Mouse (Mus musculus) embryonic facial prominence, embryonic 15.5 days (tissue): Measurements from ENCODE around the gene Nck2. TPM values are rescaled to one million over a fixed set of nuclear protein-coding genes. Genes with fewer than 3 reads are reported as not detected.
A peak's percentile ranks its signal among the peaks of the same experiment; 100 is the strongest.

Experiments
- ATAC-seq: fragments of 200-750 bp; cut with Nextera tagmentation; 2 replicates; pipeline ENCODE4 v1.8.0; 2017; ENCODE audit warnings: low read depth, moderate TSS enrichment; ENCODE audit not compliant: insufficient number of reproducible peaks, low FRiP score, low TSS enrichment
- H3K27ac ChIP-seq: fragments of 300-500 bp; sonication (generic); replicated peaks from 2 replicates; pipeline ENCODE4 v1.5.1; 2015; ENCODE audit warnings: mild to moderate bottlenecking, inconsistent platforms
- H3K27me3 ChIP-seq: fragments of 300-500 bp; sonication (generic); 2 replicates; pipeline ENCODE4 v1.6.1; 2015; ENCODE audit warnings: inconsistent platforms
- H3K36me3 ChIP-seq: fragments of 300-500 bp; sonication (generic); 2 replicates; pipeline ENCODE4 v1.6.1; 2015; ENCODE audit warnings: mild to moderate bottlenecking, inconsistent platforms
- H3K4me1 ChIP-seq: fragments of 300-500 bp; sonication (generic); 2 replicates; pipeline ENCODE4 v1.6.1; 2015; ENCODE audit warnings: inconsistent platforms
- H3K4me2 ChIP-seq: fragments of 300-500 bp; sonication (generic); replicated peaks from 2 replicates; pipeline ENCODE4 v1.6.1; 2015; ENCODE audit warnings: mild to moderate bottlenecking, inconsistent platforms
- H3K4me3 ChIP-seq: fragments of 300-500 bp; sonication (generic); replicated peaks from 2 replicates; pipeline ENCODE4 v1.5.1; 2015; ENCODE audit warnings: mild to moderate bottlenecking, inconsistent platforms
- H3K9ac ChIP-seq: fragments of 300-500 bp; sonication (generic); 2 replicates; pipeline ENCODE4 v1.6.1; 2015; ENCODE audit warnings: inconsistent platforms
- H3K9me3 ChIP-seq: fragments of 300-500 bp; sonication (generic); replicated peaks from 2 replicates; pipeline ENCODE4 v1.6.1; 2016; ENCODE audit warnings: inconsistent platforms
- WGBS: fragments of 180-500 bp; shearing (Covaris S2); methylation state at CpG from one replicate; pipeline ENCODE4 v1.1.7; 2015; 5-methylcytosine and 5-hydroxymethylcytosine counted together
- polyA plus RNA-seq: library from polyadenylated mRNA; unstranded; fragments of >200 nt; fragmentation: Nextera tagmentation; extraction: Ambion mirVana; gene quantifications from 2 replicates; pipeline ENCODE4 v1.2.1, GENCODE M21; 2015

The Nck2 gene
- polyA plus RNA-seq, 1 experiment from 2014 or later: 37.5 TPM

- no peaks in the 10 kb centered on the region for H3K4me1 ChIP-seq
- H3K9ac ChIP-seq: no peak overlapping the region
- no peak overlapping the region for H3K4me3 ChIP-seq
- H3K4me2 ChIP-seq: no peak overlapping the region
- ATAC-seq: no peak
- no peaks in the 10 kb centered on the region for H3K36me3 ChIP-seq
- no peaks in the 10 kb centered on the region for H3K9me3 ChIP-seq
- no peaks in the 10 kb centered on the region for H3K27me3 ChIP-seq
- no peak overlapping the region for H3K27ac ChIP-seq
- WGBS: 74% methylated on average over 3 of the region's 3 CpGs
Observed at GRCm38 (mm10) chr1:43412825-43413224, 31.6 kb upstream of the Nck2 start.

GRCm38 (mm10) chr1:43413298-43413697 is 31.1 kb upstream of the Nck2 start:
- Histone ChIP-seq H3K4me2 (no peak overlapping the region), H3K27ac (no peak overlapping the region), H3K27me3 (no peaks in the 10 kb centered on the region), H3K4me3 (no peak overlapping the region), H3K9me3 (no peaks in the 10 kb centered on the region), H3K36me3 (no peaks in the 10 kb centered on the region), H3K9ac (no peak overlapping the region), H3K4me1 (no peaks in the 10 kb centered on the region)
- 77% methylated on average over 3 of the region's 3 CpGs for WGBS
- ATAC-seq: no peak

DNA sequence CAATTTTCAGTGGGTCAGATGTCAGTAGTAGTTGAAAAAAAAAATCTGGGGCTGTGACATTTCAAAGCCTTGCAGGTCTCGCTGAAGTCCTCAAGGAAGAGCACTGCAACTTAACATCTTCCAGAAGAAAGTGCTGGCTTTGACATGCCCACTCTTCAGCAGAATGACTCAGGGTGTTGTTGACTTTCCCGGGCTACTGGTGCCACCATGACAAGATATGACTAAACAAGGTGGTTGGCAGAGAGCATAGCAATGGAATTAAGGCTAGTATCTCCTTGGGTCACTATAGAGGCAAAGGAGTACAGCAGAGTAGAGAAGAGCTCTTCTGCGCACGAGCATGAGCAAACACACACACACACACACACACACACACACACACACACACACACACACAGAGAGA is 30.6 kb upstream of the Nck2 start:
- no peaks in the 10 kb centered on the region for H3K4me1 ChIP-seq
- no peak for ATAC-seq
- H3K9ac ChIP-seq: no peak overlapping the region
- H3K4me3 ChIP-seq: no peak overlapping the region
- H3K9me3 ChIP-seq: no peaks in the 10 kb centered on the region
- H3K27ac ChIP-seq: no peak overlapping the region
- H3K36me3 ChIP-seq: no peaks in the 10 kb centered on the region
- H3K27me3 ChIP-seq: no peaks in the 10 kb centered on the region
- H3K4me2 ChIP-seq: no peak overlapping the region
- WGBS: 88% methylated on average over 4 of the region's 4 CpGs

DNA sequence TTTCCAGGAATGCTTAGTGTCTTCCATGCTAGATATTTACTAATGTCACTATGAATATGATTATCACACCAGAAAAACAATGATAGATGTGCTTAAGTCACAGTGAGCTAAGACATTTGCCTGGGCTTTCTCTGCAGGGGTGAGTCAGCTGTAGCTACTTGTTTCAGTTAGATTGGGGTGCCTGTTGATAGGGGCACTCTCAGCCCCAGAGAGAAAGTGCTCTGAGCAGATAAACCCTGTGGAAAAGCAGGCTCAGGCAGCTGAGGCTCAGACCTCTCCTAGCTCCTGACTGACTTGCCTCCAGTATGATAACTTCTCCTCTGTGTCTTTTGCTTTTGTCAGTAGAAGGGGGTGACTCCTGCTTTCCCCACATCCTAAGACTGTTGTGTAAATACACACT is 30.2 kb upstream of the Nck2 start:
- Histone ChIP-seq H3K27ac (no peak overlapping the region), H3K9ac (no peak overlapping the region), H3K4me2 (no peak overlapping the region), H3K36me3 (no peaks in the 10 kb centered on the region), H3K4me1 (no peaks in the 10 kb centered on the region), H3K4me3 (no peak overlapping the region), H3K27me3 (no peaks in the 10 kb centered on the region), H3K9me3 (no peaks in the 10 kb centered on the region)
- no peak for ATAC-seq

DNA sequence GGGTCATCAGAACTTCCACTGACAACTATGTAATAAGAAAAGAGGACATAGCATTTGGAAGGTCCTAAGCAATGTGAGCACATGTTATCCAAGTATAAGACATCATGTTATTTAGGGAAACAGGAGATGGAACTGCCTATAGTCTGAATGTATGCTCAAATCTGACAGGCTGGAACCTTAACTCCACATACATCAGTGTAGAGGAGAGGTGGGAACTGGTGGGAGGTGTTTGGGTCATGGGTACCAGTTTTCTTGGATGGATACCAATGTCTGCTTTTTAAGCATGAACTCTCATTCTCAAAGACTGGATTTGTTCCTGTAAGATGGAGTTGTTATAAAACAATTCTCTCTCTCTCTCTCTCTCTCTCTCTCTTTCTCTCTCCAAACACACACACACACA is 29.4 kb upstream of the Nck2 start:
- no peak for ATAC-seq
- no peak overlapping the region for H3K9ac ChIP-seq

GRCm38 (mm10) chr1:43422969-43423748 is 21.2 kb upstream of the Nck2 start:
- no peak overlapping the region for H3K4me3 ChIP-seq
- no peaks in the 10 kb centered on the region for H3K36me3 ChIP-seq
- no peaks in the 10 kb centered on the region for H3K9me3 ChIP-seq
- 0 out of 2 replicates have a peak, but pooled peaks cover 7% of the 10 kb centered on the region for H3K4me1 ChIP-seq
- no peaks in the 10 kb centered on the region for H3K27me3 ChIP-seq
- no peak overlapping the region for H3K9ac ChIP-seq
- no peak overlapping the region for H3K27ac ChIP-seq
- H3K4me2 ChIP-seq: no peak overlapping the region
- no peak for ATAC-seq
- WGBS: 47% methylated on average over 4 of the region's 4 CpGs

More for the DNA sequence above, 29.4 kb upstream of the Nck2 start:
- Histone ChIP-seq H3K4me1 (no peaks in the 10 kb centered on the region), H3K36me3 (no peaks in the 10 kb centered on the region), H3K4me3 (no peak overlapping the region), H3K4me2 (no peak overlapping the region), H3K27me3 (no peaks in the 10 kb centered on the region), H3K9me3 (no peaks in the 10 kb centered on the region), H3K27ac (no peak overlapping the region)

DNA sequence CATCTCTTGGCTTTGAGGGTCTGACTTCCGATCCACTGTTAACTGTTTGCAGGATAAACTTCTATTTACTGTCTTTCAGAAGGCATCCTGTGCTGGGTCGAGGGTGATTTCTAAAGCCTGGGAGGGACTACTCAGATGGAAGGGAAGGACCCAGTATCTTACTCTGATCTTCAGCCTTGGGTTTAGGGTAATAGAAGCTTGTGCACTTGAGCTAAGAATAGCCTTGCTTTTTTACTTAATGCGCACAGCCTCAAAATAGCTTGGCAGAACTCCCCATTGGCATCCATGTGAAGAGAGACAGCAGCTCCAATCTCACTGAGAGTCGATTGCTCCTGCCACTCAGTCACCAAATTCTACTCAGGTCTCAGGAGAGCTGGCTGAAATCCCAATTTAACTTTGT is 17.9 kb upstream of the Nck2 start:
- H3K4me3 ChIP-seq: no peak overlapping the region
- H3K4me2 ChIP-seq: no peak overlapping the region
- no peaks in the 10 kb centered on the region for H3K36me3 ChIP-seq
- no peaks in the 10 kb centered on the region for H3K9me3 ChIP-seq
- 36% methylated on average over 4 of the region's 4 CpGs for WGBS
- H3K27ac ChIP-seq: no peak overlapping the region
- H3K27me3 ChIP-seq: no peaks in the 10 kb centered on the region
- H3K4me1 ChIP-seq: 0 out of 2 replicates have a peak, but pooled peaks cover 7% of the 10 kb centered on the region
- no peak overlapping the region for H3K9ac ChIP-seq
- ATAC-seq: 0 out of 2 replicates have a peak, but pooled peaks have one; percentile 39

GRCm38 (mm10) chr1:43426993-43427535 is 17.3 kb upstream of the Nck2 start:
- Histone ChIP-seq H3K36me3 (no peaks in the 10 kb centered on the region), H3K4me1 (0 out of 2 replicates have a peak, but pooled peaks cover 7% of the 10 kb centered on the region), H3K27ac (no peak overlapping the region), H3K27me3 (no peaks in the 10 kb centered on the region), H3K4me3 (no peak overlapping the region), H3K9me3 (no peaks in the 10 kb centered on the region), H3K4me2 (no peak overlapping the region), H3K9ac (no peak overlapping the region)
- WGBS: 71% methylated on average over 6 of the region's 6 CpGs
- ATAC-seq: no peak

- WGBS: 69% methylated on average over 9 of the region's 9 CpGs
Observed at GRCm38 (mm10) chr1:43429924-43430876, 14.2 kb upstream of the Nck2 start.

GRCm38 (mm10) chr1:43433853-43434252 is 10.5 kb upstream of the Nck2 start:
- H3K9ac ChIP-seq: no peak overlapping the region
- H3K9me3 ChIP-seq: no peaks in the 10 kb centered on the region
- H3K4me3 ChIP-seq: no peak overlapping the region
- WGBS: 76% methylated on average over 4 of the region's 4 CpGs
- H3K4me1 ChIP-seq: no peaks in the 10 kb centered on the region
- ATAC-seq: no peak
- no peak overlapping the region for H3K4me2 ChIP-seq
- no peak overlapping the region for H3K27ac ChIP-seq
- no peaks in the 10 kb centered on the region for H3K36me3 ChIP-seq
- H3K27me3 ChIP-seq: no peaks in the 10 kb centered on the region

More at GRCm38 (mm10) chr1:43429924-43430876, 14.2 kb upstream of the Nck2 start:
- Histone ChIP-seq H3K36me3 (no peaks in the 10 kb centered on the region), H3K27ac (no peak overlapping the region), H3K4me3 (no peak overlapping the region), H3K4me2 (no peak overlapping the region), H3K27me3 (no peaks in the 10 kb centered on the region), H3K9ac (no peak overlapping the region), H3K4me1 (0 out of 2 replicates have a peak, but pooled peaks cover 7% of the 10 kb centered on the region), H3K9me3 (no peaks in the 10 kb centered on the region)
- no peak for ATAC-seq

GRCm38 (mm10) chr1:43436554-43436953 is 7.8 kb upstream of the Nck2 start:
- no peaks in the 10 kb centered on the region for H3K36me3 ChIP-seq

More at GRCm38 (mm10) chr1:43436554-43436953, 7.8 kb upstream of the Nck2 start:
- H3K4me2 ChIP-seq: no peak overlapping the region
- H3K9ac ChIP-seq: no peak overlapping the region
- H3K4me1 ChIP-seq: no peaks in the 10 kb centered on the region
- no peaks in the 10 kb centered on the region for H3K9me3 ChIP-seq
- no peaks in the 10 kb centered on the region for H3K27me3 ChIP-seq
- ATAC-seq: no peak
- no peak overlapping the region for H3K27ac ChIP-seq
- no peak overlapping the region for H3K4me3 ChIP-seq
